Mouse (Mus musculus) midbrain, embryonic 16.5 days (tissue): ENCODE data around the gene Ttyh1. TPM values are rescaled to one million over a fixed set of nuclear protein-coding genes. Genes with fewer than 3 reads are reported as not detected.

ENCODE experiments used
- ATAC-seq: fragments of 200-750 bp; cut with Nextera tagmentation; 2 replicates; pipeline ENCODE4 v1.8.0; 2017; ENCODE audit warnings: moderate TSS enrichment
- H3K27ac ChIP-seq: fragments of 300-500 bp; sonication (generic); 2 replicates; pipeline ENCODE4 v1.5.1; 2014; ENCODE audit warnings: mild to moderate bottlenecking, low read length, mixed read lengths
- H3K27me3 ChIP-seq: fragments of 300-500 bp; sonication (generic); 2 replicates; pipeline ENCODE4 v1.6.1; 2014; ENCODE audit warnings: low read depth, low read length, mixed read lengths; ENCODE audit not compliant: control insufficient read depth, insufficient read depth
- H3K36me3 ChIP-seq: fragments of 300-500 bp; sonication (generic); 2 replicates; pipeline ENCODE4 v1.6.1; 2014; ENCODE audit warnings: mild to moderate bottlenecking, low read length, moderate library complexity, mixed read lengths; ENCODE audit not compliant: control insufficient read depth, insufficient read depth
- H3K4me1 ChIP-seq: fragments of 300-500 bp; sonication (generic); 2 replicates; pipeline ENCODE4 v1.6.1; 2014; ENCODE audit warnings: mild to moderate bottlenecking, low read length, mixed read lengths; ENCODE audit not compliant: control insufficient read depth, insufficient read depth
- H3K4me2 ChIP-seq: fragments of 300-500 bp; sonication (generic); 2 replicates; pipeline ENCODE4 v1.6.1; 2014; ENCODE audit warnings: mild to moderate bottlenecking, low read length, mixed read lengths
- H3K4me3 ChIP-seq: fragments of 300-500 bp; sonication (generic); 2 replicates; pipeline ENCODE4 v1.5.1; 2014; ENCODE audit warnings: low read depth, mild to moderate bottlenecking, low read length, moderate library complexity, mixed read lengths
- H3K9ac ChIP-seq: fragments of 300-500 bp; sonication (generic); 2 replicates; pipeline ENCODE4 v1.6.1; 2014; ENCODE audit warnings: low read depth, low read length, mixed read lengths
- H3K9me3 ChIP-seq: fragments of 300-500 bp; sonication (generic); replicated peaks from 2 replicates; pipeline ENCODE4 v1.6.1; 2014; ENCODE audit warnings: mild to moderate bottlenecking, low read length, mixed read lengths; ENCODE audit not compliant: control insufficient read depth, poor library complexity, severe bottlenecking
- WGBS: fragments of 180-500 bp; shearing (Covaris S2); extraction: QIAGEN DNeasy Blood & Tissue Kit; methylation state at CpG from one replicate; pipeline ENCODE4 v1.1.7; 2014; 5-methylcytosine and 5-hydroxymethylcytosine counted together
- polyA plus RNA-seq: library from polyadenylated mRNA; unstranded; fragments of >200 nt; fragmentation: Nextera tagmentation; extraction: Ambion mirVana; gene quantifications from 2 replicates; pipeline ENCODE4 v1.2.1, GENCODE M21; 2015

The Ttyh1 gene
- polyA plus RNA-seq = 122 and 158 TPM in 2 replicates

- Histone ChIP-seq H3K9ac (peak within 1 kb of the TSS; percentile 94), H3K27ac (peak within 1 kb of the TSS; percentile 90), H3K36me3 (no peaks in the 10 kb centered on the region), H3K27me3 (no peaks in the 10 kb centered on the region), H3K4me3 (peak within 1 kb of the TSS; percentile 87), H3K9me3 (no peaks in the 10 kb centered on the region), H3K4me2 (peak within 1 kb of the TSS; percentile 71), H3K4me1 (peaks cover 32% of the 10 kb centered on the region)
- under 1% methylated on average over 26 of the region's 37 CpGs for WGBS
- ATAC-seq = peak; percentile 25
These were observed at the start of gene Ttyh1 for GRCm38 (mm10) chr7:4119344-4119902. TSS of gene Ttyh1 (plus strand) at chr7:4119408.

- Histone ChIP-seq H3K4me2 (no peak overlapping the region), H3K9me3 (no peaks in the 10 kb centered on the region), H3K4me1 (no peaks in the 10 kb centered on the region), H3K36me3 (no peaks in the 10 kb centered on the region), H3K4me3 (no peak overlapping the region), H3K27ac (no peak overlapping the region), H3K9ac (no peak overlapping the region), H3K27me3 (no peaks in the 10 kb centered on the region)
- WGBS = 88% methylated on average over 6 of the region's 6 CpGs
- no peak for ATAC-seq
These were observed 48.1 kb upstream of the Ttyh1 start for GRCm38 (mm10) chr7:4071066-4071465.

GRCm38 (mm10) chr7:4073144-4073543, 46.1 kb upstream of the Ttyh1 start:
- no peak overlapping the region for H3K27ac ChIP-seq
- H3K27me3 ChIP-seq = no peaks in the 10 kb centered on the region
- ATAC-seq = no peak
- H3K36me3 ChIP-seq = no peaks in the 10 kb centered on the region
- no peaks in the 10 kb centered on the region for H3K4me1 ChIP-seq
- no peak overlapping the region for H3K4me2 ChIP-seq
- no peak overlapping the region for H3K4me3 ChIP-seq
- H3K9ac ChIP-seq = no peak overlapping the region
- no peaks in the 10 kb centered on the region for H3K9me3 ChIP-seq
- 86% methylated on average over 3 of the region's 3 CpGs for WGBS

GRCm38 (mm10) chr7:4079511-4079910, 39.7 kb upstream of the Ttyh1 start:
- WGBS = 89% methylated on average over 7 of the region's 7 CpGs
- Histone ChIP-seq H3K4me3 (no peak overlapping the region), H3K9ac (no peak overlapping the region), H3K27me3 (no peaks in the 10 kb centered on the region), H3K36me3 (no peaks in the 10 kb centered on the region), H3K9me3 (no peaks in the 10 kb centered on the region), H3K4me2 (no peak overlapping the region), H3K4me1 (no peaks in the 10 kb centered on the region), H3K27ac (no peak overlapping the region)
- no peak for ATAC-seq

- ATAC-seq = no peak
- 88% methylated on average over 4 of the region's 4 CpGs for WGBS
These were observed 38.7 kb upstream of the Ttyh1 start for GRCm38 (mm10) chr7:4080552-4080951.

GRCm38 (mm10) chr7:4081706-4082105, 37.5 kb upstream of the Ttyh1 start:
- no peaks in the 10 kb centered on the region for H3K4me1 ChIP-seq
- H3K9me3 ChIP-seq = no peaks in the 10 kb centered on the region
- no peak for ATAC-seq
- no peak overlapping the region for H3K9ac ChIP-seq
- H3K27ac ChIP-seq = no peak overlapping the region
- H3K4me3 ChIP-seq = no peak overlapping the region
- H3K4me2 ChIP-seq = no peak overlapping the region
- no peaks in the 10 kb centered on the region for H3K36me3 ChIP-seq
- no peaks in the 10 kb centered on the region for H3K27me3 ChIP-seq

More at GRCm38 (mm10) chr7:4080552-4080951, 38.7 kb upstream of the Ttyh1 start:
- Histone ChIP-seq H3K4me3 (no peak overlapping the region), H3K27ac (no peak overlapping the region), H3K9ac (no peak overlapping the region), H3K9me3 (no peaks in the 10 kb centered on the region), H3K4me1 (no peaks in the 10 kb centered on the region), H3K27me3 (no peaks in the 10 kb centered on the region), H3K4me2 (no peak overlapping the region), H3K36me3 (no peaks in the 10 kb centered on the region)

GRCm38 (mm10) chr7:4082804-4083203, 36.4 kb upstream of the Ttyh1 start:
- Histone ChIP-seq H3K36me3 (no peaks in the 10 kb centered on the region), H3K9ac (no peak overlapping the region), H3K27me3 (no peaks in the 10 kb centered on the region), H3K4me1 (no peaks in the 10 kb centered on the region), H3K4me2 (no peak overlapping the region), H3K27ac (no peak overlapping the region), H3K9me3 (no peaks in the 10 kb centered on the region), H3K4me3 (no peak overlapping the region)
- 62% methylated on average over 2 of the region's 2 CpGs for WGBS
- no peak for ATAC-seq

GRCm38 (mm10) chr7:4084161-4084560, 35.0 kb upstream of the Ttyh1 start:
- WGBS = 83% methylated on average over 6 of the region's 6 CpGs
- Histone ChIP-seq H3K4me3 (no peak overlapping the region), H3K9me3 (no peaks in the 10 kb centered on the region), H3K27me3 (no peaks in the 10 kb centered on the region), H3K4me1 (no peaks in the 10 kb centered on the region), H3K36me3 (no peaks in the 10 kb centered on the region), H3K4me2 (no peak overlapping the region), H3K27ac (no peak overlapping the region), H3K9ac (no peak overlapping the region)
- no peak for ATAC-seq

- no peak overlapping the region for H3K27ac ChIP-seq
- no peaks in the 10 kb centered on the region for H3K27me3 ChIP-seq
- H3K9ac ChIP-seq = no peak overlapping the region
- no peak overlapping the region for H3K4me3 ChIP-seq
- no peak overlapping the region for H3K4me2 ChIP-seq
- no peaks in the 10 kb centered on the region for H3K9me3 ChIP-seq
- ATAC-seq = no peak
- H3K4me1 ChIP-seq = no peaks in the 10 kb centered on the region
- no peaks in the 10 kb centered on the region for H3K36me3 ChIP-seq
These were observed 33.6 kb upstream of the Ttyh1 start for GRCm38 (mm10) chr7:4085562-4085961.
